Mouse (Mus musculus) ES-E14 (cell line): ENCODE measurements at regions not wholly inside any gene's neighbourhood (a gene's known extent, or its start where the extent isn't known, plus 50 kb on each side); places are given as distances from the start of the nearest gene placed in this dataset.

Experiments used
- HCFC1 ChIP-seq: IDR thresholded peaks from 2 replicates; pipeline ENCODE4 v1.6.1; 2012; ENCODE audit warnings: low read length, inconsistent platforms, borderline replicate concordance; ENCODE audit not compliant: insufficient read depth
- MAFK ChIP-seq: IDR thresholded peaks from 2 replicates; pipeline ENCODE4 v1.6.1; 2014; ENCODE audit warnings: mild to moderate bottlenecking, low read depth, low read length, inconsistent platforms; ENCODE audit not compliant: insufficient read depth
- ZC3H11A ChIP-seq: IDR thresholded peaks from 2 replicates; pipeline ENCODE4 v1.6.1; 2012; ENCODE audit warnings: low read depth, mild to moderate bottlenecking, inconsistent platforms, low read length, borderline replicate concordance
- ZNF384 ChIP-seq: IDR thresholded peaks from 2 replicates; pipeline ENCODE4 v1.6.1; 2012; ENCODE audit warnings: low read depth, low read length, inconsistent platforms

- TF ChIP-seq ZNF384 (no peak), MAFK (no peak), HCFC1 (no peak), ZC3H11A (no peak)
These were observed 185.3 kb downstream of the Snx13 start for GRCm38 (mm10) chr12:35232322-35232673.
